Mouse (Mus musculus): Measurements from ENCODE around the gene Lmnb2.

Lmnb2 gene

DNA sequence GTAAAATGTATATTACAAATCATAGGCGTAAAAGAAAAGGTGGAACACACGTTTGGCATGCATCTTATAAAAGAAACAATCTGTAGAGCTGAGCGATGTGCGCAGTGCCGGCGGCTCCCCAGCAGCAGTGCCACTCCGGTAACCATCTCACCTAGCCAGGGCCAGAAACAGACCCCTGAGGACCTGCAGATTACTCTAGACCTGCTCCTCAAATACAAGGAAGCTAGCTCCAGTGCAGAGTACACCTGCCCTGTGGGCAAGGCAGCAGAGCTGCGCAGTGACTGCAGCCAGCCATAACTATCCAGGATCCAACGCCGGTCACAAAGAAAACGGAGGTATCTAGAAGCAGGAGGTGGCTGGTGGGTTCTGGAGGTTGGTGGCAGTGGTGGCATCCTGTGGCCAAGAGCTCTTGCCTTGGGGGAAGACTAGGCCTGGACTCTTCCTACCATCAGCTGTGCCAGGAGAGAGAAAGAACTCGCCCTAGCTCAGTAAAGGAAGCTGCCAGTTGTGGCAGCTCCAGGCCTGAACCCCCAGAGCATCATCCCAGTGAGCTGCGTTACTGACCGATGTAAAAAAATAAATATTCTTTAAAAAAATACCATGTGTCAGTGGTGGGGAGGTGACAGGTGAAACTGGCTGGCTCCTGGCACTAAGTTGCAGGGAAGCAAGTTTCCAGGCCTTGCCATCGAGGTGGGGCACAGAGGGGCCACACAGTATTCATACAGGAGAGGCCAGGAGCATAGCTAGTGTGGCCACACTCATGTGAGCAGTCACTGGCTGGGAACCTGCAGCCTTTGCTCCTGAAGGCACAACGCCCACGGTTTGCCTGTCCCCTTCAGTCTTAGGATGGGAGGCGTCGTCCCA is 16.4 kb downstream of the Lmnb2 start:
- in situ Hi-C loops (cut with MboI, MseI) = no loop called here

DNA sequence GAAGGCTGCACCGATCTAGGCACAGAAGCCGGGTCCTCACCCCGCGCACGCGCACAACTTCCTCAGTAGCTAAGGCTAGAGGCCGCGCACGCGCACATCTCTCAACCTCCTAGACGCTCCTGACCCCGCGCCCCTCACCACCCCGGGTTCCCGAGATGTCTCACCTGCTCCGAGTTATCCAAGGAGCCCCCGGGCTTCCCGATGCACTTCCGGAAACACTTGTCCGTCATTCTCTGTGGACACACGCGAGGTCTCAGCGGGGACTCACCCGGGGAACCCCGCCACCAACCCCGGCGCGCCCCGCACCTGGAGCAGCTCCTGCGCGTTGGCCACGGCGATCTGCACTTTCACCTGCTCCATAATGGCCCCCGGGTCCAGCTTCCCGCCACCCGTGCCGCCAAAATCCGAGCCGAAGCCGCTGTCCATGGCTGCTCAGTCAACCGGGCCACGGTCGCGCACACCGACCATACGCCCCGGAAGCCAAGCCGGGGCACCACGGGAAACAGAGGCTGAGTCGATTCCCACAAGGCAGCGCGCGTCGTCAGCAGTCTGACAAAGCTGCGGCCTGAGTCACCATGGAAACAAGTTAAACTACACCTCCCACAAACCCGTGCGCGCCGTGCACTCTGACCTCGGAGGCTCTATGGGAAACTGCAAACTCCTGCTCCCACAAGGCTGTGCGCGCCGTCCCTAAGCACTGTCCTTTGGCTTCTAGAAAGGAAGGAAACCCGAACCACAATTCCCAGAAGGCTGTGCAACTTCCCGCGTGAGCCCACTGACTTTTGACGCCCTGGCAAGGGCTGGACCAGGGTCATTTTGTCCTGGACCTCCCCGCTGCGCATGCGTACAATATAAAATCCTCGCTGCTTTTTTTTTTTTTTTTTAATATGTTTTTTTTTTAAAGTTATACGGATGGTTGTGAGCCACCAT is 17.5 kb downstream of the Lmnb2 start, which contains the start of gene Timm13:
Gene Timm13 (minus strand): TSS at position 652 of the 930 bp plus-strand sequence.
- in situ Hi-C loops (cut with MboI, MseI) = no loop called here

DNA sequence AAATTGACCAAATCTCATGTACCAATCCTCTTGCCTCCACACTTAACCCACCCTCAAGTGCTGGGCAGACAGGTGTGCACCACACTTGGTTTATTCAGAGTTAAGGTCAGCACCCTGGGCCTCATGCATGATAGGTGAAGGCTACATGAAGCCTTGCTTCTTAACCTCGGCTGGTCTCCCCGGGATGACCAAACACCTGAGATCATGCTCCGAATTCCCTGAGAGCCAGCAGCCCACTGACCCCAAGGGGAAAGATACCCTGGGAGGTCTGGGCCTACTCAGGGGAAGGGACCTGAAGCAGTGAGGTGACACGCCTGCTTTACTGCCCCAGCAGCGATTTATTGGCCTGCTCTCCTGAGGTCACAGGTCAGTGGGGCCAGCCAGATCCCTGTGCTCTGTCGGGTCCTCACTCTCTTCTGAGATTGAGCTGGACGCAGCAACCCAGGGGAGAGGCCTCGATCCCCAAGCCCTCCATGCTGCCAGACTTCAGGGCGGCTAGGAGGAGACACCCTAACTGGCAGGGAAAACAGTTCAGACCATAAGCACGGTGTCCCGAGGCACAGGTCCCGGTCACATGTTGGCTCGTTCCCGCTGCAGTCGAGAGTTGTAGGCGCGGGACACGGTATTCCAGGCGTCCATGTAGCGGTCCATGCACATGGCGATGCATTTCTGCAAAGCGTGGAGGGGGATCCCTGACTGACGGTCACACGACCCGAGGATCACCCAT is 18.3 kb downstream of the Lmnb2 start:
- in situ Hi-C loops (cut with MboI, MseI) = loop anchor here (5.0 kb wide), 1 partner anchor 47 kb away; no protein-coding TSS in a partner anchor

DNA sequence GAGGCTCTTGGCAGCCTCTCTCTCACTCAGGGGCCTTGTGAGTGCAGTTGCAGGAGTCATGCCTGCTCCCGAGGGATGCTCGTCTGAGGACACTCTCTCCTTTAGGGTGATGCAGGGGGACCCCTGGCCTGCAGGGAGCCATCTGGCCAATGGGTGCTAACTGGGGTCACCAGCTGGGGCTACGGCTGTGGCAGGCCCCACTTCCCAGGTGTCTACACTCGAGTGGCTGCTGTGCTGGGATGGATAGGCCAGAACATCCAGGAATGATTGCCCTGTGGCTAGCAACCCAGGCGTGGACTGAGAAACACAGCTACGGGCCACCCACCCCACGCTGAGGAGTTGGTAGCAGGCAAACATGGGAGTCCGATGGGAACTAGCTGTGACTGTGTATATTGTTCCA is 19.0 kb downstream of the Lmnb2 start:
- in situ Hi-C loops (cut with MboI, MseI) = loop anchor here (5.0 kb wide), 1 partner anchor 47 kb away; no protein-coding TSS in a partner anchor

DNA sequence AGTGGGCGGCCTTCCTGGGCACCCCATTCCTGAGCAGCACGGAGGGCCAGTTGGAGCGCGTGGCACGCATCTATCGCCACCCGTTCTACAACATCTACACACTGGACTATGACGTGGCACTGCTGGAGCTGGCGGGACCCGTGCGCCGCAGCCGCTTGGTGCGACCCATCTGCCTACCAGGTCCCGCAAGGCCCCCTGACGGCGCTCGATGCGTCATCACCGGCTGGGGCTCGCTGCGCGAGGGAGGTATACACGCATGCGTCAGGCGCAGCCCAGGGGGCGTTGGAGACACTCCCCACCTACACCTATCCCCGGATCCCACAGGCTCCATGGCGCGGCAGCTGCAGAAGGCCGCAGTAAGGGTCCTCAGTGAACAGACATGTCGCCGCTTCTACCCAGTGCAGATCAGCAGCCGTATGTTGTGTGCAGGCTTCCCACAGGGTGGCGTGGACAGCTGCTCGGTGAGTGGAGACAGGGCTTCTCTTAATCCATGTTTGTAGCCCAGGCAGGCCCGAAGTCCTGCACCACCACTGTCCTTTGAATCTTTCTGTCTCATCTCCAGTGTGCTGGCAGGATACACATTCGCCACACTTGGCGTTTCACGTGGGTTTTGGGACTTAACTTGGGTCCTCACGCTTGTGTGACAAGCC is 20.1 kb downstream of the Lmnb2 start:
- in situ Hi-C loops (cut with MboI, MseI) = loop anchor here (5.0 kb wide), 1 partner anchor 46 kb away; no protein-coding TSS in a partner anchor

DNA sequence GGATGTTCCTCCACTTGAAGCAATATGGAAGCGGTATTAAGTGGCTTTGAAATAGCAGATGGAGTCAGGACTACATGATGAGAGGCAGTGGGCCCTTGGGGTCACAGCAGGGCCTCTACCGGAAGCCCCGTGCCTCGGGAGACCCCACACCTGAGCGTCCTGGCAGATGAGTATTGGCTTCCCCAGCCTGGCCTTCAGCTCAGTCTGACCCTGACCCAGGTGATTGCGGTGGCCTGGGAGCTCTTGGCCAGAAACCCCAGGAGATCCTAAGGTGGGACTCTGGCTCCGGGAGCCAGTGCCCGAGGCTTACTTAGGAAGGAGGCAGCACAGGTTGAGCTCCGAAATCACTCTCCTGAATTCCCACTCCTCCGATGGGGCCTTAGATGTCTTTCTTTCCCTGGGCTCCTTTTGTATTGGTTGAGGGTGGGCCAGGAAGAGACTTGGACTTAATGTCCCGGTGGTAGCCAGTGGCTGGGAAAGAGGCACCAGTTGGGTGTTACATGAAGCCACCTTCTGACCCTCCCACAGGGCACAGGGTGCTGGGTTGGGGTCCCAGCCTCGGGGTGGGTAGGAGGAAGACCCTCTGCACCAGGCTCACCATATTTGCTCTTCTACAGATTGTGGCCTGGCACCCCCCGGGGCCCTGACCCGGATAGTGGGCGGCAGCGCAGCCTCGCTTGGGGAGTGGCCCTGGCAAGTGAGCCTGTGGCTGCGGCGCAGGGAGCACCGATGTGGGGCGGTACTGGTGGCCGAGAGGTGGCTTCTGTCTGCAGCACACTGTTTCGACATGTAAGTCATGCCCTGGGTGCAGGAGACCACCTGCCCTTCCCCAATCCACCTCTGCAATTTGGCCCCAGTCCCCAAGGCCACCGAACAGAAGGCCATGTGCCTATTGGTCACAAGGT is 21.2 kb downstream of the Lmnb2 start:
- in situ Hi-C loops (cut with MboI, MseI) = loop anchor here (5.0 kb wide), 1 partner anchor 45 kb away; no protein-coding TSS in a partner anchor

DNA sequence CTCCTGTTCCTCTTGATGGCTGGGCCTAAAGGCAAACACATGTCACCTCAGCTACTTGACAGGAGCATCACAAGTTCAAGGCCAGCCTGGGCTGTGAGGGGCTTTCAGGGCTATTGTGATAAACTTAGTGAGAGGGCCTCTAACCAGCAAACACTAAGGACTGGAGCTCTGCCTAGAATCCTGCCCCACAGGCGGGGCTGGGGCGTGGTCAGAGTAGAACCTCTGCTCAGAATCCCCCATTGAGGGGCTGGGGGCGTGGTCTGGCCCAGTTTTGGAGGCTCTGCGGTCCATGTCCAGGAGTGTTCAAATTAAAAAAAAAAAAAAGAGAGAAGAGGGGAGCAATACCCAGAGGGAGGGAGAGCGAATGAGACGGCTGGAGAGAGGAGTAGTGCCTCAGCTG is 22.3 kb downstream of the Lmnb2 start:
- in situ Hi-C loops (cut with MboI, MseI) = loop anchor here (5.0 kb wide), 1 partner anchor 43 kb away; no protein-coding TSS in a partner anchor

DNA sequence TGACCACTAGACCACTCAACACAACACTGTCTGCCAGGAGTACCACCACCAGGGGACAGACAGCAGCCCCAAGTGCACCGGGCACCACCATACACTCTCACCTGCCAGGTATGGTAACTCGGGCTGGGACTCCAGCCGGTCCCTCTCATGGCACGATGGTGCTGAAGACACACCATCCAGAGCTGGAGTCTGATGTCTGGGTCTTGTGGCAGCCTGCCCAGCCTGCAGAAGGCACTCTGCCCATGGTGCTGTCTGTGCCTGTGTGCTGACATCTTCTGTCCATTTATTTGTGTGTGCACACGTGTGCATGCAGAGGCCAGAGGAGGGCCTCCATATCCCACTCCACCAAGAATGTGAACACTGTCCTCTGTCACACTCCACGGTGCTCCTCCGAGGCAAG is 22.9 kb downstream of the Lmnb2 start:
- in situ Hi-C loops (cut with MboI, MseI) = loop anchor here (5.0 kb wide), 1 partner anchor 43 kb away; no protein-coding TSS in a partner anchor

DNA sequence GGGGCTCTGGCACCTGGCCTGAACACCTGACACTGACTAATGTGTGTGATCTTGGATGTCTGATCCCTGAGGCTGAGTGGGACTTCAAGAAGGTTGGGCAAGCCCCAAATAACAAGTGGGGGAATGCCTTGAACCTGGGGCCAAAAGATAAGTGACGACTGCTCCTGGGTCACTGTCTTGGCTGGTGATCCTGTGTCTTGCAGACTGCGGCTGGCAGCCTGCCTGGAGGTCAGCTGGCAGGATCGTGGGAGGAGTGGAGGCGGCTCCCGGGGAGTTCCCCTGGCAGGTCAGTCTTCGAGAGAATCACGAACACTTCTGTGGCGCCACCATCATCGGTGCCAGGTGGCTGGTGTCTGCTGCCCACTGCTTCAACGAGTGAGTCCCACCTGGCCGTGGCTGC is 30.9 kb downstream of the Lmnb2 start:
- in situ Hi-C loops (cut with MboI, MseI) = no loop called here

DNA sequence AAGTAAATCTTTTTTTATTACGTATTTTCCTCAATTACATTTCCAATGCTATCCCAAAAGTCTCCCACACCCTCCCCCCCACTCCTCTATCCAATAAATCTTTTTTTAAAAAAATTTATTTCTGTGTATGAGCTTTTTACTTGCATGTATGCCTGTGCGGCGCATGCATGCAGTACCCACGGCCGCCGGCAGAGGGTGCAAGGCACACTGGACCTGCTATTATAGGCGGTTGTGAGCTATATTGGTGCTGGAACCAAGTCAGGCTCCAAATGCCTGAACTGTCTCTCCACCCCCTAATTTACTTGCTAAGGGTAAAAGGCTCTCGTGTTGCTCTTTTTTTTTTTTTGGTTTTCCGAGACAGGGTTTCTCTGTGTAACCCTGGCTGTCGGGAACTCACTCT is 36.7 kb downstream of the Lmnb2 start:
- in situ Hi-C loops (cut with MboI, MseI) = no loop called here

DNA sequence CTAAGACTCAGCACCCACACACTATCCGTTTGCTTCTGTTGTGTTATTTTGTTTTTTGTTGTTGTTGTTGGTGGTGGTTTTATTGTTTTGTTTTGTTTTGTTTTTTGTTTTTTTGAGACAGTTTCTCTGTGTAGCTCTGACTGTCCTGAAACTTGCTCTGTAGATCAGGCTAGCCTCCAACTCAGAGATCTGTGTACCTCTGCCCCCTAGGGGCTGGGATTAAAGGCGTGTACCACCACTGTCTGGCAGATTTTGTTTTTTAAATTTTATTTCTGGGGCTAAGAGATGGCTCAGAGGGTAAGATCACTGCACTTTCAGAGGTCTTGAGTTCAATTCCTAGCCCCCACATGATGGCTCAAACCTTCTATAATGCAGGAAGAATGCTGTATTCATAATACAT is 37.1 kb downstream of the Lmnb2 start:
- in situ Hi-C loops (cut with MboI, MseI) = no loop called here

DNA sequence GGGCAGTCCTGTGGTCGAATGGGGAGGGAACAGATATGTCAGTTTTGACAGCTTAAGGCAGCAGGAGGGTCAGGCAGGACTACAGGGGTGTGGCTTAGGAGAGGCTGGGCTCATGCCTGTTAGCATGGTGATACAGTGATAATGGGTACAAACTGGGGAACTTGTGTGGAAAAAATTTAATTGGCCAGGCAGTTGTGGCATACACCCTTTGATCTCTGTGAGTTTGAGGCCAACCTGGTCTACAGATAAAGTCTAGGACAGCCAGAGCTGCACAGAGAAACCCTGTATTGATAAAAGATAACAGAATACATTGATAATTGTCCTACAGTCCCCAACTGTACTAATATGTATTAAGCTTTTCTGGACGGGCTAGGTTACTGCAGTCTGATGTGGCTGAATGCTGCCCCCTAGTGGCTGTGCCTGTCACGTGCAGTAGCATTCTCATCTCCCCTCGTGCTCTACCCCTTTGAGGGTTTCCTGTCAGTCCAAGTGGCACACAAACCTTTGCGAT is 37.9 kb downstream of the Lmnb2 start:
- in situ Hi-C loops (cut with MboI, MseI) = no loop called here

DNA sequence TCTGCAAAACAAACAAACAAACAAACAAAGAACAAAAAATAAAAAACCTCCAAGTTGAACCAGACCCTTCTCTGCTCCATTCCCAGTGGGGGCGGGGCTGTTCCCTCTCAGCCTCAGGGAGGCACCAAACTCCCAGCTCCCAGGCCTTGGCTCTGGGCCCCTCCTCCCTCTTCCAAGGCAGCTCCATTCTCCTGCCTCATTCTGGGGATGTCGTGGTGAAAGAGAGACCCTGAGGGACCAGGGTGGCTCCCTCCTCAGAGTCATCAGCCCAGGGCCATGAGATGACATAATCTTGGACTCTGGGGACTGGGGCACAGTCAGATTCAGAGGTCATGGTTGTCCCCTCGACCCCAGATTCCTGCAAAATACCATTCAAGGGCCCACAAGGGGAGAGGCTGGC is 41.5 kb downstream of the Lmnb2 start:
- in situ Hi-C loops (cut with MboI, MseI) = loop anchor here (5.0 kb wide), 3 partner anchors 54 to 129 kb away; no protein-coding TSS in a partner anchor

DNA sequence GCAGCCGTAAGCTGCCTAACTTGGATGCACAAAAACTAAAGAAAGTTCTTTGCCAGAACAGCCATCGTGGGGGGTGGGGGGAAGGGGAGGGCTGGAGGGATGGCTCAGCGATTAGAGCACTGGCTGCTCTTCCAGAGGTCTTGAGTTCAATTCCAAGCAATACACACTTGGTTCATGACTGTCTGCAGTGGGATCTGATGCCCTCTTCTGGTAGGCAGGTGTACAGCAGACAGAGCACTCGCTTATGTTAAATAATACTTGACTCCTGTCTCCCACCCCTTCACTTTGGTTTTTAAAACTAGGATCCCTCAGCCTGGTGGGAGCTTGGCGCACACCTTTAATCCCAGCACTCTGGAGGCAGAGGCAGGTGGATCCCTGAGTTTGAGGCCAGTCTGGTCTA is 42.0 kb downstream of the Lmnb2 start:
- in situ Hi-C loops (cut with MboI, MseI) = loop anchor here (5.0 kb wide), 3 partner anchors 54 to 129 kb away; no protein-coding TSS in a partner anchor

DNA sequence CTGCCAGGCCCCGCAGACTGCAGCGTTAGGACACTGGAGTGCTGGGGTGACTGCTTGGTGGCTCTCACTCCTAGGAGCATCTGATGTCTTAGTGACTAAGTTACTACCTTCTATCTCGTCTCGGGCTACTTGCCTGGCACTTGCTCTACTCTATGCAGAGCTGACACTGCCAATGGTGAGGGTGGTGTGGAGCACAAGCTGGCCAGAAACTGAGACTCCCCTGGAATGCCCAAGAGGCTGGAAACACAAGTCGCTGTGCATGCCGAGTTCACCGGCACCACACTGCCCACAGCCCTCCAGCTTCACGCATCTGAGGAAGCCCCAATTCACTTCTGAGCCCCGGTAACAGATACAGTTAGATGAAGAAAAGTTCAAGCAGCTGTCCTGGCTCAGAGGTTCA is 44.0 kb downstream of the Lmnb2 start:
- in situ Hi-C loops (cut with MboI, MseI) = no loop called here

DNA sequence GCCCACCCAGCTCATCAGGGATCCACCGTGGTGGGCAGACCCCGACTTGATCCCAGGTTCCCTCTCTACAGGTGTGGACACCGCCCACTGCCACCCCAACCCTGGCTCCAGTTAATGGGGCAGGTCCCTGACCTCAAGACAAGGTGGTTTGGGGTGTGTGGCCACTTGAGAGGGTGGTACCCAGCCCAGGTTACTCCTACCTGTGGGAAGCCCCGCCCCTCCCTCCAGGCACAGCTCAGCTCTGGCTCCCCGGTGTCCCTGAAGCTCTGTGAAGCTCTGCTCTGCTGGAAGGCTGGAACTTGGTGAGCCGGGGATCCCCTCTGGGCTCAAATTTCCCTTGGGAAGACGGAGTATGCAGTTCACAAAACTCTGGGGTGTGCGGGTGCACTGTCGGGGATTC is 46.5 kb downstream of the Lmnb2 start, which contains the start of gene Tmprss9:
Gene Tmprss9 (plus strand): TSS at position 268 of the 400 bp plus-strand sequence.
- in situ Hi-C loops (cut with MboI, MseI) = no loop called here

DNA sequence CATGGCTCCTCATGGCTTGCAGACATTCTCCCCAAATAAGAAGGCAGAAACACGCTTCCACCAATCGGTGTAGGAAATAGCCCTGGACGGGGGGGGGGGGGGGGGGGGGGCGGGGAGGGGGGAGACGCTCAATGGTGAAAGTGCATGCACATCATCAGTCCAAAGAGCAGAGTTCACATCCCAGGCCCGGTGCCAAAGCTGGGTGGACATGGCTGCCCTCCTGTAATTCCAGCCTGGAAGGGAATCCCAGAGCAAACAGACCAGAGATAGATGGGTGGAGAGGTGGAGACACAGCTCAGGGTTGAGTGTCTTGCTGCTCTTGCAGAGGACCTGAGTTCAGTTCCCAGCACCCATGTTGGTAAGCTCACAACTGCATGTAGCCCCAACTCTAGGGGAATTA is 47.1 kb downstream of the Lmnb2 start:
- in situ Hi-C loops (cut with MboI, MseI) = no loop called here

DNA sequence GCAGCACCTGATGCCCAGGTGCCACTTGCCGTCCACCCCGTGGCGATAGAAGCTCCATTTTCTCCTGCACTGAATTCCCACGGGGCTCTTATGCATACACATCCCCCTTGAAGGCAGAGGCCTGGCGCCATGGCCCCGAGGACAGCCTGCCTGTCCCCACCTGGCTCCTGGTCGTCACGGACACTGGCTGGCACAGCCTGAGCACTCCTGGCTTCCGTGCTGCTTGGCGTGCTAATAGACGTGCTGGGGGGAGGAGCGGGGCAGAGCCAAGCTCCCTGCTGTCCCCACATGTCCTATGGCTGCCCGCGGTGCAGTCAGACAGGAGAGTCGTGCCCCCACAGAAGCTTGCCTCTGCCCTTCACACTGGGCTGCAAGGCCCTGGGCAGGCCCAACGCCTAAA is 53.6 kb downstream of the Lmnb2 start:
- in situ Hi-C loops (cut with MboI, MseI) = no loop called here

DNA sequence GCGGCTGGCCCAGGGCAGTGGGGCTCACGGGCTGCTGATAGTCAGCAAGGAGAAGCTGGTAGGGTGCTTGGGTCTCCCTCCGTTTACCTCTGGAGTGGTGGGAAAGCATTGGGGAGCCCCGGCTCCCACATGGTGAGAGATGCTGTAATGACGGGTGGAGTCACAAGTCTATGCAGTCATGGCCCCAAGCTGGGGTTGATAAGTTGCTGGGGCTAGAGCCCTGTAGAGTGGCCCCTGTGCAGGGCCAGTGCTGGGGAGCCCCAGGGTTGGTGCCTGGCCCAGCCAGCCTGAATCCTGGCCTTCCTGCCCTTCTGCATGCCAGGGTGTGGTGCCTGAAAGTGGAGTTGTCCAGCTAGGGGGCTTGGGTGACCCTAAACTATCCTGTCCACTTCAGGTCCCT is 55.7 kb downstream of the Lmnb2 start:
- in situ Hi-C loops (cut with MboI, MseI) = no loop called here

All from T-helper 2 cell (primary cell).